Mouse (Mus musculus) spleen, postnatal 0 days (tissue): Measurements from ENCODE around the gene Tnpo3. TPM values are rescaled to one million over a fixed set of nuclear protein-coding genes. Genes with fewer than 3 reads are reported as not detected.

Experiments
- polyA plus RNA-seq: library from polyadenylated mRNA; unstranded; fragments of >200 nt; fragmentation: Nextera tagmentation; extraction: Ambion mirVana; gene quantifications from 2 replicates; pipeline ENCODE4 v1.2.1, GENCODE M21; 2015

Gene Tnpo3
- polyA plus RNA-seq = 36.2 and 40.6 TPM in 2 replicates

DNA sequence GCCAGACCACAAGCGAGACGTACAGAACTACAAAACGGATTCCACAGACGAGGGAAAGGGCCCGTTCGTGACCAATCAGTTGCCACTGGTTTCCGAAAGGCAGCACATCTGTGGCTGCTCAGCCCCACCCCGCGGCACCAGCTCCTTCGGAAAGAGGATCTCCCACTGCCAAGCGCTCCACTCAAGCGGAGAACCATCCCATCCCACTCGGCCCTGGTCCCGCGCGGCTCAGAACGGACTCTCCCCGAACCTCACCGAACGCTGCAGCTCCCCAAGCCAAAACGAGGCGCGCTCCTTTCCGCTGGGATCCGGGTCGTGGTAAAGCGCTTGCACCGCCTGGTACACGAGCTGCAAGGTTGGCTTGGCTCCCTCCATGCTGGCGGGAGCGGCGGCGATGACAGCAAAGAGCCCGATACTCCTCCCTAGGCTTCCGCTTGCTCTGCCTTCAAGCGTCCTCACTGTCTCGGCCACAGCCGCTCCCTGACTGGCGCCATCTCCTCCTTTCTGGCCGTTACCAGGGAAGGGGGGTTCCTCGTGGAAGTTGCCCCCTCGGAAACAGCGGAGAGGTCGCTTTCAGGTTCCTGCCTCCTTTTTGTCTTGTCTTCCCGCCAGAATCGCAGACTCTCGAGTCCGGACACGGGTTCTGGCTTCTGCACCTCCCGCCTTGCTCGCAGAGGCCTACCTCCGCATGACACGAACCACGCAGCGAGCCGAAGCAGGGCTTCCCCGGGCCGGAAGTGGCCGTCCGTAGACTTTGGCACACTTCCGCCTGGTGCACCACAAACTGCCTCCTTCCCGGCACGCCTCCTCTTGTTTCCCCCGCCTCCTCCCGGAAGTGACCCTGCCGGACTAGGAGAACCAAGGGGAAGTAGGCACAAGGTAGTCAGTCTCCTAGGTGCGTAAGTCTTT, at the start of gene Tnpo3:
Gene Tnpo3 (minus strand): TSS at position 777 of the 909 bp plus-strand sequence.

DNA sequence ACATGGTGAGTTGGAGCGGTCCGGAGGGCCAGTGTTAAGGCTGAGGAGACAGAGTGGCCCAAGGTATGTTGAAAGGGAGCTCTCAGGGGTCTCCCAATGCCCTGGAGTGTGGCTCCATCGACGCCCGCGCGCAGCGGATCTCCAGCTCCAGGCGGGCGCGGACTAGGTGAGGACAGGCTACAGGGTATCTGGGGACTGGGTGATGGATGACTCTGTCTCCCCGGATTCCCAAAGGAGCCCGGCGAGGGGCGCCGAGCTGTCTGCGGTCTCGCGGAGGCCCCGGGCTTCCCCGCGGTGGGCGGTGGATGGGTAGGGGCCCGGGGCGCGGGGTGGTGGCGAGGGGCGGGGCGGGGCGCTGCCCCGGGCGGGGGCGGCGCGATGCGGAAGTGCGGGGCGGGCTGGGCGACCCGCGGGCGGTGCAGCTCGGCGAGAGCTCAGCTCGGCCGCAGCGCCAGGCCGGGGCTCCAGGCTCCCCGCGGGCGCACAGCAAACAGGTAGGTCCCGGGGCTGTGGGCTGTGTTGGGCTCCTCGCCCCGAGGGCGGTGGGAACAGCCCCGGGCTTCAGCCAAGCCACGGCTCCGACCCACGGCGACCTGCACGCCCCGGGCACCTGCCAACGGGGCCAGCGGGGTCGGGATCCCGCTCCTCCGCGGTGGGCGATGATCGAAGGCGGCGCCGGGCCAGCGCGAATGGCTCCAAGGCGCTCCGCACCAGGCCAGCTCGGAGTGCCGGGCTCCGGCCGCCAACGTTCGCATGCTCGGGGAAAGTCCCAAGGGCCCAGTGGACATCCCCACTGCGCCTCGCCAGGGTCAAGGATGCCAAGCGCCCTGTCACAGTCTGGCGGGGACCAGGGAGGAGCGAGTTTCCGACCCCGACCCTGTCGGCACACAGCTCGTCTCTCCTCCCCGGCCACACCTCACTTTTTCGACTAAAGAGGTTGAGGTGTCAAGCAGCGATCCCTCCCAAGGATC, 83.1 kb downstream of the Tnpo3 start, which contains the start of gene Irf5:
Gene Irf5 (plus strand): TSS at position 345 of the 971 bp plus-strand sequence.

DNA sequence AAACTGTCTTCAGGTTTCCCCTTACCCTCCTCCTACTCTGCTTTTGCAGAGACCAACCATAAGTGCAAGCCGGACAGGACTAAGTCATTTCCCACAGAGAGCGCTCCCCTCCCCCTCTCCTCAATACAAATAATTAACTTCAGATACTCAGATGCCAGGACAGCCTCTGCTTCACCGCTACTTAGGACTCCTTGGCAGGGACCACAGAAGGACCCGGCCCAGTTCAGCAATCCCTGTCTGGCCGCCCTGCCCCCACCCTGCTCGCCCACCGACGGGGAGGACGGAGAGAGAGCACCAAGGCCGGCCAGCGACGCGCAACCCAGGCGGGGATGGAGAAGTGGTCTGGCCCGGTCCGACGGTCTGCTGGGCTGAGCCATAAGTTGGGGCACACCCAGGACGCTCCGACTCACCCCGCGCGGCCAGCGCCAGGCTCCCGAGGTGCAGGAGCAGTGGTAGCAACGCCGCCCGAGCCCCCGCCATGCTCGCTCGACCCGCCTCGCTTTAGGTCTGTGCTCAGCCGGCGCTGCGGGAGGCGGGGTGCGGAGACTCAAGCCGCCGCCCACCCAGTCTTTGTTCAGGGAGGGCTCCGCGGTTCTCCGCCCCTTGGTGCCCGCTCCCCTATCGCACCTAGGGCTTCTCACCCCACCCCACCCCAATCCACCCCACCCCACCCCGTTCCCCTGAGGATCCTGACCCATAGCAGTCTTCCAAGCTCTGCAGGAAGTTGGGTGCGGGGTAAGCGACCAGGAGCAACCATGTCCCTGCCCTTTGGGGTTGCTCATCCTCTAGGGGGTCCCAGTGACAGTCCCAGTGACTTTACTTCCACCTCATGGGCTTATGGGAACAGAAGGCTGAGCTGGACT, 102.0 kb downstream of the Tnpo3 start, which contains the start of gene Kcp:
Gene Kcp (minus strand): TSS at position 506 of the 863 bp plus-strand sequence.

Other genes with a start within 250 kb of the Tnpo3 start
- gene Opn1sw, start 221.4 kb downstream of the Tnpo3 start, polyA plus RNA-seq = 0.29 and 0.31 TPM in 2 replicates
- 1.1 and 1.7 TPM in 2 replicates for gene Ccdc136, start 213.6 kb downstream of the Tnpo3 start, polyA plus RNA-seq
- gene Flnc, start 176.6 kb downstream of the Tnpo3 start, polyA plus RNA-seq = 1.1 and 1.5 TPM in 2 replicates
- gene Atp6v1f, start 142.2 kb downstream of the Tnpo3 start, polyA plus RNA-seq = 181 and 203 TPM in 2 replicates
- gene Atp6v1fnb, start 138.4 kb downstream of the Tnpo3 start, polyA plus RNA-seq = not detected in 2 replicates
- gene Kcp, start 101.9 kb downstream of the Tnpo3 start, polyA plus RNA-seq = 7.0 and 9.4 TPM in 2 replicates
- gene Irf5, start 83.3 kb downstream of the Tnpo3 start, polyA plus RNA-seq = 15.0 and 22.0 TPM in 2 replicates
- 169 and 210 TPM in 2 replicates for gene Tspan33, start 84.3 kb upstream of the Tnpo3 start, polyA plus RNA-seq
- 8.7 and 11.2 TPM in 2 replicates for gene Smo, start 125.6 kb upstream of the Tnpo3 start, polyA plus RNA-seq
- gene Ahcyl2, start 158.1 kb upstream of the Tnpo3 start, polyA plus RNA-seq = 6.2 and 6.3 TPM in 2 replicates